Mouse (Mus musculus) yolk sac, embryonic 10.5 days (tissue): ENCODE results near the gene D1Ertd622e.

Experiments
- DNase-seq: peaks from one replicate; pipeline ENCODE4 v3.0.0-alpha.2; 2017; ENCODE audit warnings: low spot score

D1Ertd622e gene

DNA sequence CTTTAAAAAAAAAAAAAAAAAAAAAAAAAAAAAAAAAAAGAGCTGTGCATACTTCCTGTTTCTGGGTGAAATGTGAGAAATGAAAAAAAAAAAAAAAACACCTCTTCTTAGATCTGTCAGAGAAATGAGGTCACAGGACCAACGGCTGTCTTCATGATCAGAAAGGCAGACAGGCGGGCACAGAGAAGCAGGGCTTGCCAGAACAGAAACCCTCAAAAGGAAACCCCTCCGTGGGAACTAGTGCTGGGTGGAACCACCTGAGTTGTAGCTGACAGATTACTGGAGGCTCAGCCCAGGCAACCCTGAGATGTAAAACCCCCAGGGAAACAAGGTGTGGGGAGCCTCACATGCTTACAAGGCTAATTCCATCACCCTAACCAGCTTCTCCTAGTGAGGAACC, 81.6 kb downstream of the D1Ertd622e start:
- no peak for DNase-seq

DNA sequence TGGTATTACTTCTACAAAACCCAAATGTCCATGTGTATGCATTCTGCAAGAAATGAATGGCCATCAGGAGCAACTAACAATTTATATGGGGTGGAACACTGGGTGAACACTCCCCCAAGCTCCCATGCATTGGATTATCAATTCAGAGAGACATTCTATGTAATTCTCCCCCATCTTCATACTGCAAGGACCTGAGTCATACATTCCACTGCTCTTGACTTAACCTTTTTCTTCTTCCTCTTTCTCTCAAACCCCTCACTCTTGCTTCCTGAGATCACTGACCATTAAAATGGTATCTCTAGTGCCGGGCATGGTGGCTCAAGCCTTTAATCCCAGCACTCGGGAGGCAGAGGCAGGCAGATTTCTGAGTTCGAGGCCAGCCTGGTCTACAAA, 83.9 kb downstream of the D1Ertd622e start:
- no peak for DNase-seq

DNA sequence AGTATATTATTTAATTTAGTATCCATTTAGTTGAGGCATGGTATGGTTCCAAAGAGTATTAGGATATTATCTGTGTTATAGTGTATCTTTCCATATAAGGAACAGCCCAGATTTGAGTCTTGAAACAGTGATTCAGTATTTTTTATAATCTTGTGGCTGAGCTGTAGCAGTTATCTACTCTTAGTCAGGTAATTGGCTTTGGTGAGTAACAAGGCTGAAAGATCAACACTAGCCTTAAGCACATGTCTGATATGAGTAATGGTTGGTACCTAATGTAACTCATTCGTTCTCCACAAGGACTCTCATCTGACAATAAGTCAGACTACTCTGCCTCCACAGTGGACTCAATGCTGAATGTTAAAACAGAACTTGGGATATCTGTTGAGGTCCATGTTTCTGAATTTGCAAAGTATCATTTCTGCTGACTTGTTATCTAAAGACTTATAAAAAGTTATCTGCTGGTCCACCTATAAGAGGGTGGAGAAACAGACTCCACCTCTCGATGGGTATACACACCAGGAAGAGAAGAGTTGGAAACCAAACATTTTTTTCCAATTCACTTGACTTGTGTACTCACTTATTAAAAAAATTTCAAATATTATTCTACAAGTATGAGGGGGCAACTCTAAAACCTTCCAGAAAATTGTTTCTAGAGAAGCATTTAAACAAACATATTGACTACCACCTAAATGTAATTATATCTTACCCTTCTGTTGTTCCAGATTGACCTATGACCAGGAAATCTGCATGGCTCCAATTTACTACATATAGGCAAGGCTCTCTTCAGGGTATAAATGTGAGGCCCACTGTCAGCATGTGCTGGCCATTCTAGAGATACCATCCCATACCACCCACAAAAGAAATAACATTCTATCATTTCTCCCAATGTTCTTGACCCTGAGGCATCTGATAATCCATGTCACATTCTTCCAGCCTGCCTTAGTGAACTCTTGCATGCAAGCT, 84.5 kb downstream of the D1Ertd622e start:
- DNase-seq: no peak

- DNase-seq: no peak
Measured at GRCm38 (mm10) chr1:97576576-97576975, 85.3 kb downstream of the D1Ertd622e start.

DNA sequence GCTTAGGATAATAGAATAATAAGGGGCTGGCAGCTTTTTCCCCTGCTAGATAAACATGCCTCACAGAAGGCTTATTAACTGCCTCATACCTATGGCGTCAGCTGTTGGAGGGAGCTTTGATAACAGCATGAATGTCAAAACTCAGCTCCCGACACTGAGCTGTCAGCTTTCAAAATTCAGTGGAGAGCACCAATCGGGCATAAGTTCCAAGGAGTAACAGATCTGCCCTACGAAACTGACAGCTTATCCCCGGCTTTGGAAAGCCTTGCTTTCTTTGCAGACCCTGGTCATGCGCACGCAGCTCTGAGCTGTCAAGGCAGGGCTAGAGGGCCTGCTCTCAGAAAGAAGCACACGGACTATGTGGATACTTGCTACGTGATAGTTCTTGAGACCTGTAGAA, 91.1 kb downstream of the D1Ertd622e start:
- DNase-seq: no peak

DNA sequence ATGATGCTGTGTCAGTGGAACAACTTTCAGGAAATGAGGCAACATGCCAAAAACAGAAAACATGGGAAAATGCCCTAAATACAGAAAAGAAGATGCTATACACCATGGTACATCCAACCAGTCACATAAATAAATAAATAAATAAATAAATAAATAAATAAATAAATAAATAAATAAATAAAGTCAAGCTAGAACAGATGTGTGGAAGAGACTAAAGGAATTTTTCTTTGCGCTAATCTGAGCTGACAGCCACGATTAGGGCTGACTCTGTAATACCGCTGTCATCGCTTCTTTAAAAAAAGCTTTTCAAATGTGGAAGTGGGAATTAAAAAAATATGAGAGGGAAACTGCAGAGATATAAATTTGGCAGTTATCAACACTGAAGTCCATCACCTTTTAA, 93.9 kb downstream of the D1Ertd622e start:
- no peak for DNase-seq

DNA sequence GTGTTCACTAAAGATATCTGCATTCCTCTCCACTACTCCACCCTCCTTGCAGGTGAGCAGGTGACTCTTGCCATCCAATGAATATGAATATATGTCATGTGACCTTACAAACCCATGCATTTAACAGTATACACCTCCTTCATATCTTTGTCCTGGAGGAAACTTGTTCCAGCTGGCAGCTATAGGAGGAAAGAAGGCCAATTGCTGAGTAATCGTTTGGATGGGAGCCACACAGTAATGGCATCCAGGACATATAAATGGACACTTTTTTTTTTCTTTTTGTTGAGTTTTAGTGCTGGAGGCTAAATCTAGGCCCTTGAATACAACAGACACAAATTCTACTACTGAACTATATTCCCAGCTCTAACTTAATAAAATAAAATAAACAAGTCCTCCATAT, 97.2 kb downstream of the D1Ertd622e start:
- DNase-seq: no peak

DNA sequence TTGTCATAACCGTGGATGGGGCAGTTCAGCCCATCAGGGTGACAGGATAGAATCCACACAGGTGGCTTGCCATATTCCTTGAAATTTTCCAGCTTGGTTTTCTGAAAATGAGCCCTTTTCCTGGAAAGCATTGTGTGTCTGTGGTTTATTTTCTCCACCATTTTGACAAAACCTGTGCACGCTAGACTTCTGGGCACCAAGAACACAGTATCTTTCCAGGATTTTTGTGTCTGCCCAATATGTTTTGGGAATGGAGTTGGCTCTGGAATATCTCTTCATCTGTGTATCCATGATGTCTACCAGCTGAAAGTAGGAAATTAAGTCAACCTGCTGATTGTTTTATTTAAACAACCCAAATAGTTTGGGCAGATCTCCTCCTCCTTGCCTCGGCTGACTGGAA, 99.0 kb downstream of the D1Ertd622e start:
- DNase-seq: no peak
